Mouse (Mus musculus) gastrocnemius, postnatal 25 days (tissue): Measurements from ENCODE around the gene Pparg. TPM values are rescaled to one million over a fixed set of nuclear protein-coding genes. Genes with fewer than 3 reads are reported as not detected.

ENCODE experiments used
- DNase-seq: peaks from one replicate; pipeline ENCODE4 v3.0.0; 2022
- long read RNA-seq, 2 experiments: library from polyadenylated mRNA; stranded (forward); transcript quantifications; one replicate each; pipeline ENCODE4 v2.0.0; 2021
- total RNA-seq, 2 experiments: library from RNA; stranded (reverse); gene quantifications; 1 replicate in 1 of 2; 2 replicates in 1 of 2; pipeline ENCODE4 v1.2.3; 2021

The Pparg gene
- total RNA-seq, result 1 to 10 TPM; 1.8 to 9.2 TPM
- long read RNA-seq, experiment 1, partial matches to known transcripts, result 0 of 6 reads
- long read RNA-seq, experiment 1, other reads (novel, unspliced or antisense), result 4 of 6 reads
- long read RNA-seq, experiment 2, partial matches to known transcripts, result 0 of 5 reads
- long read RNA-seq, experiment 2, other reads (novel, unspliced or antisense), result 3 of 5 reads

DNA sequence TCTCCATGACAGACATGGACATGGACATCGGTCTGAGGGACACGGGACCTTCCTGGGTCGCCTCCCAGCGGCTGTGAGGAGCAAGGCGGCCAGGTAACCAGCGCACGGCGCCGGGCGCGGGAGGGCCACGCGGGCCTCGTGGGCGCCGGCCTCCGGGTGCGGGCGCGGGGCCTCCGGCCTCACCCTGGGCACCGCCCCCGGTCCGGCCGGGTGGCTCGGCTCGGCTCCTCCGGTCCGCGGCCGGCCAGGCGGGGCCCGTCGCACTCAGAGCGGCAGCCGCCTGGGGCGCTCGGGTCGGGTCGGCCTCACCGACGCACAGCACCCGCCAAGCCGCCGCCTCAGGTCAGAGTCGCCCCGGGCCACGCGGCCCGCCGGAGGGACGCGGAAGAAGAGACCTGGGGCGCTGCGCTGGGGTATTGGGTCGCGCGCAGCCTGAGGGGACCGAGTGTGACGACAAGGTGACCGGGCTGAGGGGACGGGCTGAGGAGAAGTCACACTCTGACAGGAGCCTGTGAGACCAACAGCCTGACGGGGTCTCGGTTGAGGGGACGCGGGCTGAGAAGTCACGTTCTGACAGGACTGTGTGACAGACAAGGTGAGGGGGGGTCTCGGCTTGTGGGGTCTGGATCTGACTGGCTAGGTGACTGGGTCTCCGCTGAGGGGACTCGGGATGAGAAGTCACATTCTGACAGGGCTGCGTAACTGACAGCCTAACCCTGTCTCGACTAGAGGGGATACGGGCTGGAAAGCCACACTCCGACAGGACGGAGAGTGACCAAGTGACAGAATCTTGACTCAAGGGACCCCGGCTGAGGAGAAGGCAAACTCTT lies at the start of gene Pparg:
Gene Pparg, plus strand, starts transcription at position 176 of the 830 bp plus-strand sequence.
- peak; percentile 35 for DNase-seq

DNA sequence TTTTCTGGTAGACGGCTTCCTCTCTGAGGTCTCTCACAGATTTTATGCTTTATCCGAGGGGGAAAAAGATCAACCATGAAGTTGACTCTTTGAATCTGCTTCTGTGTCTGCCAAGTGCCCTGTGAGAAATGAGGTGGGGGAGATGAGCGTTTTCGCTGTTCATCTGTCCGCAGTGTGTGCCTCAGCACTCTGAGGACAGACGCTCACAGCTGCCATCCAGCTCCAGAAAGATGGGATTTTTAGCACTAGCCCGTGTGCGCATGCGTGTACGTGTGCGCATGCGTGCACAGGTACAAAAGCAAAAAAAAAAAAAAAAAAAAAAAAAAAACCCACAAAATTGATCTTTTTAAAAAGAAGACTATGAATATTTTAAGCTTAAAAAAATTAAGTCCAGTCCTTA lies 48.0 kb upstream of the Pparg start:
- no peak for DNase-seq

DNA sequence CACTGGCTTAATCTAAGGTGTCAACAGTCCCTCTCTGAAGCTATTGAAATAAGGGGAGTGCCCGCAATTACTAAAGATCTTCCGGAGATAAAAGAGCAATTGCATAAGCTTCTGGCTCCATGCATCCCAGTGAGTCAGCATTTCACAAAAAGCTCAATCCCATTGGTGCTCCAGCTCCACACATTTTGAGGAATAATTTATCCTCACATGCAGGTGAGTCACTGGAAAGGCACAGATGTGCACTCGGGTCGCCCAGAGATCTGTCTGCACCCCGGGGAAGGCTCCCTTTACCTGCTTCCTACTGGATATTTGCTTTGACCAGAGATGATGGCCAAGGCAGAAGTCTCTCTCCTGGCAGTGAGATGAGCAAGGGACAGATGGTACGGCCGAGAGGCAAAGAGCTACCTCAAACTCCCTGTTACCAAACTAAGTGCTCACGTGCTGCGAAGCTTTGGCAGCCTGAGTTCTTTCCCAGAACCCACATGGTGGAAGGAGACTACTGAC lies 47.5 kb upstream of the Pparg start:
- no peak for DNase-seq

DNA sequence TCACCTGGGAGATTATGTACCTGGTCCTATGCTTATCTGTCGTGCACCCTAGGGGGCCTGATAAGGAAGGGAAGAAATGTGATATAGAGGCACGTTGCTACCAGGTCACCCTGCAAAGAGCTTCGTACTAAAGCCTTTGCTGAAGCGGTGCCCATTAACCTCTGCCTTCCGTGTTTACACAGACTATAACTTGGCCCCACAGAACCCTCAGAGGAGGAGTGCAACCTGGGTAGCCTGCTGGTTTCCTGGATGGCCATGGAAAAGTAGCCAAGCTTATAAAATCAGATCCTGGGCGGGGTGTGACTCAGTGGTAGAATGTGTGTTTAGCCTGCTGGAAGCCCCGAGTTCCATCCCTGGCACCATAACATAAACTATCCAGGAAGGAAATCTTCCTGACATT lies 46.8 kb upstream of the Pparg start:
- DNase-seq, result no peak

DNA sequence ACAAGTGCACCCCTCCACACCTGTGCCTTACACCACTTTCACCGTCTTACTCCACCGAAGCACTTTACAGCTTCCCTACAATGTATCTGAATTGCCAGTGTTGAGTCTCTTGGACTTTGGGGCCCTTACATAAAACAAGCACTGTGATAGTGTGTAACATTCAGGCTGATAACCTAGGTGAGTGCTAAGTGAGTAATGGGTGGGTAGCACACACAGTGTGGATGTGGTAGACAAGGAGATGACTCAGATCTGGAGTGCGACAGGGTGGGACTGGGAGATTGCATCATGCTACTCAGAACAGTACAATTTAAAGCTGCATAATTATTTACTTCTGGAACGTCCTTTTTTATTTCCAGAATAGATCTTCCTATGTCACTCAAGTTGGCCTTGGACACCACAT lies 45.0 kb upstream of the Pparg start:
- no peak for DNase-seq

DNA sequence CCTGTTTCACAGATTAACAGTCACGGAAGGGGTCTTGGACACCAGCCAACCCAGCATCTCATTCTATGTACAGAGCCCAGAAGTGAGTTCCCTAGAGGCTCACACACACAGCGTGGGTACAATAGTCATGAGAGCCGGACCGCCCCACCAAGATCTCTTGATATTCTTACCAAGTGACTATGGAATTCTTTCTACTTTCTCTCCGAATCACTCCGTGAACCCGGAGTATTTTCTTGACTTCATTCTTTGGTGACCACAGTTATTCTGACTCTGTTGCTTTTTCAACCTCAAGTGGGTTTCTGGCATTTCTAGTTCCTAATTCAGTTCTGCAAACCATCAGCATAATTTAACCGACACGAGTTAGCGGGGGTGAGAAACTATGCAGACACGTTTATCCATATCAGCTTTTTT lies 43.9 kb upstream of the Pparg start:
- DNase-seq, result no peak

DNA sequence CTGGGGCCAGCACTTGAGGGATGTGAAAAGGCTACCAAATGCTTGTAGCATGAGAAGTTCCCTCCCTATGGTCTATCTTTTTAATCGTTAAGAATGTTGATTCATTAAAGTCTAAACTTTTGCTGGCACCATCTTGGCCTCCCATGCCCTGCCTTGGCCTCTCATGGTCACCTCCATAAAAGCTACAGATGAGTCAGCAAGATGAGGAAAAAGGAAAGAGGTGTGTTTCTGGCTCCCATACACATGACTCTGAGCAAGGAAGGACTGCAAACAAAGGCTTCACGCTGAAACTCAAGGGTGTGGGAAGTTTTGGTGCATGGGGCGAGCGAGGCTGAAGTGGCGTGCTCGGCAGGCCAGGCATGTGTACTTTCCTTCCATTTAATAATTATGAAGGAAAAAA lies 41.9 kb upstream of the Pparg start:
- no peak for DNase-seq

DNA sequence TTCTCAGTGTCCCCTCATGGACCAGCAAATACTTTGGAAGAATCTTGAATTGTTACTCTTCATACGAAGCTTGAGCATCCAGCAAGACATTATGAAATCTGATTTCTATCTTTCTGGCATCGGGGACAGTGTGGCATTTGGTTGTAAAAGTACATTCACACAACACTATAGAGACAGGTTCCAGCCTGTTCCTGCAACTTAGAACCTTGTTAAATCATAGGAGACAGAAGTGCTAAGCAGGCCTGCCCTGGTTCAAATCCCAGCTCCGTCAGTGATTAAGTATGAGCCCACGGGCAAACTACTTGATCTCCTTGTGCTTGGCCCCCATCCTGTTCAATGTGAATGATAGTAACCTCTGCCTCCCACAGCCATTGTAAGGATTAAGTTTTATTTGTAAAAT lies 41.1 kb upstream of the Pparg start:
- DNase-seq, result no peak

DNA sequence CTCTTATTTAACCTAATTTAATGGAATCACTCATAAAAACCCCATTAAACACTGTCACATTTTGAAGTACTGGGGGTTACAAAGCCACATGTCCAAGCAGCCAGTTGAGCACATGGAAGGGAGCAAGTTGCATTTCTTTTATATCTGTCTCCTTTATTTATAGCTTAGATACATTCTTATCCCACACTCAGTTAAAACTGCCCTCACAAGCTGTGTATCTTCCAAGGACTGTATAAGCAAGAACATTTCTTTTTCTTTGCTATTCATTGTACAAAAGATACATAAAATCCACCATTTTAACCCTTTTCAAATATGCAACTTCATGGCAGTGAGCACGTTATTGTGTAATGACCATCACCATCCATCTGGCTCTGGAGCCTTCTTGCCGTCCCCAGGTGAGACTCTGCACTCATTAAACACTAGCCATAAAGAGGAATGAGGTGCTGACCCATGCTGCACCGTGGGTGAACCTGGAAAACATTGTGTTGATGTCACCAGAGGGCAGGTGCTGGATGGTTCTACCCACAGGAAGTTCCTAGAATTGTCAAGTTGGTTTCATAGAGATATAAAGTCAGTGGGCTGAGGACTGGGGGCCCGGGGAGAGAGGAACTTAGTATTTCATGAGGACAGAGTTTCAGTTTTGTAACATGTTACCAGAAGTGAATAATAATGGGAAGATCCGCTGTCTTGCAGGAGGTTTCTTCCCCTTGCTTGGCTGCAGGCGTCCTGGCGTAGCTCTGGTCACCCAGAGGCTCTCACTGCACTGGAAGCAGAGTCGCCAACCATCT lies 39.6 kb upstream of the Pparg start:
- DNase-seq, result no peak

DNA sequence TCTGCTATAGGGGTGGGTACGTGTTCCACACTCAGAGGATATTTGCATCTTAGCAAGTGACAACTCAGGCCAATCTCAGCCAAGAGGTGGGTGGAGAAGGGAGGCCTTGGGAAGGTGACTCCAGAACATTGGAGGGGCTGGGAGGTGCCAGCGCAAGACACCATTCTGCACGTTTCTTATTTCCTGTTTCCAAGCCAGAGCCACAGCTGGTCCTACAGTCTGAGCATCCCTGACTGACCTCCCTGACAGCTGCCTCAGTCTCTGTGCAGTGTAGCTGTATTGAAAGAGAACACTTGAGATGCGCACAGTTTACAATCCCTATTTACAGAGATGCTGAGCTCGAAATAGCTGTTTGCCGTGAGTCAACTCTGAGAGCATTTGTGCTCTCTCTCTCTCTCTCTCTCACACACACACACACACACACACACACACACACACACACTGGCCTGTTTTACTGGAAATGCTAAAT lies 38.8 kb upstream of the Pparg start:
- no peak for DNase-seq

DNA sequence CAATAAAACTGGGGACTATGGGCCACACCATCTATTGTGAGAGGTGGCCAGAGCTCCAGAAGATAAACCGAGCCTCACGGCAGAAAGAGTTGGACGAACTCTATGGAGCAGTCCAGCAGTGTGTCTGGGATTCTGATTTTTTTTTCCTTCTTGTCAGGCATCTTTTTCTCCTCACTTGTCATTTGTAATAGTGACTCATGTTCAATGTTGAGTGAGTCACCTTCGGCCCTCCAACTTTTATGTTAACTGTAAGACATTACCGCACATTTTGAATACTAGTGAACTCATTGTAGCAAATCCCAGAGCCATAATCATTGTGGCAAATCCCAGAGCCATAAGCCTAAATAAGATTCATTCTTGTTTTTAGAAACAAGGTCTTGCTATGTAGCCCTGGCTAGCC lies 37.8 kb upstream of the Pparg start:
- no peak for DNase-seq

DNA sequence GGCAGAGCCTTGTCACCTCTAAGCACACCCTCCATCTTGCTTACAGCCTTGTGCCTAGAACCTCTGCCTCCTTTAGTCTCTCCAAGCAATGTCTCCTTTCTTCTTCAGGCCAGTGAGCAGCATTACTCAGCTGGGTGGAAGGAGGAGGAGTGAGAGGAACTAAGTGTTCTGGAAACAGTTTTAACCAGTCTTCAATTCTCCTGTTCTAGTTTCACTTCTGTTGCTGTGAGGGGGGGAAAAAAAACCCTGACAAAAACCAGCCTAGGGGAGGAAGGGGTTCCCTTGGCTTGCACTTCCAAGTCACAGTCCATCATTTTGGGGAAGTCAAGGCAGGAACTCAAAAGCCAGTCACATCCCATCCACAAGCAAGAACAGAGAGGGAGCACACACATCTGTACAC lies 29.8 kb upstream of the Pparg start:
- DNase-seq, result no peak

DNA sequence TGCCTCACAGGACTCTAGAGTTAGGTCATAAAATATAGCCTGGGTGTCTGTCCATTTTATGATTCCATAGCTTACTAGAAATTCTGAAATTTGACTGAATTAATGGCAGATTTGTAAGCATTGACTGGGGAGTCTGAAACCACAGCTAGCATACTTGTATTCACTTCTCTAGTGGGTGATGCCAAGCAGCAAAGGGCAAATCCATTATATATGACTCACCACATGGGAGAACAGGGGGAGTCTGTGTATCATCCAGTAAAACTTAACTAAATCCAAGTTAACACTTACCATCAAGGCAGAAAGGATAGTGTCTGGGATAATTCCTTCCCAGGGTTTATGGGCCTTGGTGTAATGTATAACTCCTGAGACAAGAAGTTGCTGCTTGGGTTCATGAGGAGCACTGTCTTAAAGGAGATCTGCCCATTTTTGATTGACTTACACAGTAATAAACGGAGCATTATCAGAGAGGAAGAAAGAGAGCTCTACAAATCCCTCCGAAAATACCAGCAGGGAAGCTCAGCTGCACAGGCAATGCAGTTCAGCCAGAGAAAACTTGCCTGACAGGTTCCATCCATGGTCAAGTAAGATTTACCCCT lies 27.6 kb upstream of the Pparg start:
- no peak for DNase-seq

DNA sequence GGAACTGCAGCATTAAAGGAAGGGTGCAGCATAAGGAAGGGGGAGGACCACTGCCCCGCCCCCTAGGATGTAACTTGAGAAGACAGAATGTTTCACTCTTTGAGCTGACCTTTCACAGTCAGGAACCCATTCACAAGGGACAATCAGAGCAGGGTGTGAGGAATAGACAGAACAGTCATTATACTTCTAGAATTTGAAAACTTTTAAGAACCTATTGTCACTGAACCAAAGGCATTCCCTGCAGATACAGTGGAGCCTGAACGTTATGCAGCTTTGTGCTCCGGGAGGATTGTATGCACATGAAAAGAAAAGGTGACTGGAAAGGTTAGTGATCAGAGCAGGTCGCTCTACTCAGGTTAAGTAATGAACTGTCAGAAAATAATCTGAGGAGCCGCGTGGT lies 25.2 kb upstream of the Pparg start:
- no peak for DNase-seq

DNA sequence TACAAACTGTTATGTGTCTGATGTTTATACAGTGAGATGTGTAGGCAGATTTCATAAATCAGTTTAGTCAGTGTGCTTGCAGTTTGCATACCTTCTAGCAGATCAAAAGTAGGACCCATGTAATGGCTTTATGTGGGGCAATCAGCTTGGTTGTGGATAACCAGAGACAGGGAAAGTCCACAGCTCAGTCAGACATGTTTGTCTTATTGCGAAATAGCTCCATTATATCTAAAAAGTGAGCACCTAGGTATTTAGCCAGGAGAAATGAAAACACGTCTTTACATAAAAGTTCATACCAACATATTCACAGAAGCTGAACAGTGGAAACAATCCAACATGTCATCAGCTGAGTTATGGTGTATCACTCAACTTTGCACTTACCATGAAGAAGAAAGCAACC lies 20.7 kb upstream of the Pparg start:
- no peak for DNase-seq

DNA sequence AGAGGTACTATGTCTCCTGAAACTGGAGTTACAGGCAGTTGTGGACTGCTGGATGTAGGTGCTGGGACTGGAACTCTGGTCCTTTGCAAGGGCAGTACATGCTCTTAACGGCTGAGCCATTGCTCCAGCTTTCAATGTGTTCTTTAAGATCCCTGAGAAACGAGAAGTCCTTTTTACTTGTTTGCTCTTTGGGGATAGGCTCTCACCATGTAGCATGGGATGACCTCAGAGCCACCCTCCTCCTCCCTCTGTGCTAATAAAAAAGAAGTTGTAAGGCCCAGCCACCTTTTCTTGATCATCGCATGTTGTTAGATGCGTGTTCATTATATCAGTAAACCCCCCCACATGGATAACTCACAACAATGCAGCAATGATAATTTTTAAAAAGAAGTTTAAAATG lies 17.7 kb upstream of the Pparg start:
- no peak for DNase-seq

DNA sequence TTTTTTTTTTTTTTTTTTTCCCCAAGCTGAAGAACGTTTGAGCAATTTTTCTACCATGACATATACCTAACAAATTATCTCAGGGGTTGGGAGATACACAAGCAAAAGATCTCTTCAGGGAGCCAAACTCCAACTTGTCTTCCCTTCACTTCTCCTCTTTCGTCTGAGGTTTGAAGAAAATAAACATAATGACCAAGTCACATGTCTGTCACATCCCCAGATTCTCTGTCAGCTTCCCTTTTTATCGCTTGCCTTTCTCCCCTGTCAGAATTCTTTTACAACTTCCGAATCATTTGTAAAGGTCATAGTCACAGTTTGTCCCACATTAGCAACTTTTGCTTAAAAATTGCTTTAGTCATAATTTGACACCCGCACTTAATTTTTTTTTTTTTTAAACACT lies 17.2 kb upstream of the Pparg start:
- no peak for DNase-seq

DNA sequence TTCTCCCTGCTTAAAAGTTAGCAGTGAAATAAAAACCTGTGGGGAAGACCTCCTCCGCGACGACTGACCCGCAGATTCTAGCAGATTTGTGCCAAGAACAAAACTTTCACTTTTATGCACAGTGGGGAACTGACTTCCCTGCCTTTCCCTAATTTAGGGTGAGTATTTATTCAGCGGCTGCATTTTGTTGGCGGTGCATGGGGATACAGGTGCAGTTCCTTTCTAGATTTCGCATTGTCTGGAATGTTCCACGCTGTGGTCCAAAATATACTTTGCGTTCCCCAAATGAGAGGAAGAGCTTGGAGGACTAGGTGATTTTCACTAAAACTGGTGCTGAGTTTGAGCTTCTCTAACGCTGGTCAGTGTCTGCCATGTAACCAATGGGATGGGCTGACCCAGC lies 16.6 kb upstream of the Pparg start:
- DNase-seq, result no peak

DNA sequence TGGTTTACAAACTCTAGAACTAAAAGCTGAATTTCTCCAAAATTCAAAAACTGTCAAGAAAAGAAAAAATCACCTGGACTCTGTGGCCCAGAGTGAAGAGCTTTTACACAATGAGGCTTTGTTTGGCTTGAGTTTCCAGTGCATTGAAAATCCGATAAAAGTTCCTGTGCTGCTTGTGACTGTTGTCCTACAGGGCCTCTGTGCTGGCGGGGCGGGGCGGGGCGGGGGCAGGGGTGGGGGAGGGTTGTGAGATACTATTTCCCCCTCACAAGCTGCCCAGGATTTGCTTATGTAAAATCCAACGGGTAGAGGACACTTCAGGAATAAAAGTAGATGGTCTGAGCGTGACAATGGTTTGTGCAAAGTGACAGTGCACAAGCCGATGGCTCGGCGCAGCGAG lies 16.2 kb upstream of the Pparg start:
- DNase-seq, result no peak

DNA sequence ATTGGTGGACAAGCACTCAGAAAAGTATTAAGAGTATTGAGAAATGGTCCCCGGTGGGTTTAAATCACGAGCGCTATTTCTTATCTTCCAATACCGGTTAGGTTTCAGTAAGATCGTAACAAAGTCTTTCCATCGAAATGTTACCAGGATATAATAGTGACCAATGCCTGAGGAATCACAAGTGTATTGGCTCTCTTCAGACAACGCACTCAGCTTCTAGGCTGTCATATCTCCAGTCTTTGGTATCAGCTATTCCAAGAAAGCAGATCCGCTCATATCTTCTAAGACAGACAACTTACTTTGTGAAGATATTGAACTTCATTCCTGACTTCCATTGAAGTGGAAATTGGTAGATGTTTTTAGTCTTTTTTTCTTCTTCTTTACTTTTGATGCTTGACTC lies 15.7 kb upstream of the Pparg start:
- DNase-seq, result no peak

DNA sequence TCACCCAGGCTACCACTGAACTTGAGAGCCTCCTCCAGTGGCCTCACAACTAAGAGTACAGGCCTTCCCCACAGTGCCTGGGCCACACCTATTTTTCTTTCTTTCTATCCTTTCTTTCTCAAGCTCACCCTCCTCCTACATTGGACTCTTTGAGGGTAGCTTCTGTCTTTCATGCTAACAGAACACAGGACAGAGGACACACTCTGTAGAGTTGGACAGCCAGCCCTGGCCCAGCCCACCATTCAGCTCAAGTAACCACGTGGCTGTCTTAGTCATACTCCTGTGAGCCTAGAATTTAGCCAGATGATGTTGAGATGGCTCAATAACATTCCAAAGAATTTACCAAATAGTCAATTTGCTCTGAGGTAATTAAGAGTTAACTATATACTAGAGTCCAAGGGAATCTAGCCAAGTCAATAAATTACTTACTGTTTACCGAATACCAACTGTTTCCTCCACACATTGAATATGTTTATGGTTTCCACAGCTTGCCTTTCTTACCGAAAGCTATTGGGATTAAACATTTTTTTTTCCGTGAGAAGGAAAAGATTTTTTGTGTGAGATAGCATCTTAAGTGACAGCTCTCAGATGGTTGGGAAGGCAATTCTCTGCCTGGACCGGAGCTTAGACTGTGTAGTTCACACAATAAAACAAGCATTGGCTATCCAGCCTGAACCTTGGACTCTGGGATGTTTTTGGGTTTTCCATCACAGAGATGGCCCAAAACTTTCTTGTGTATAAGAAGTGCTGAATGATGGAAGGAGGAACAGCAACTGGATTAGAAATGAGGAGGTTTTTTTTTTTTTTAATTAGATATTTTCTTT lies 10.9 kb upstream of the Pparg start:
- DNase-seq, result no peak
